8 mouse cellular contexts compared by ENCODE assay signal in genomic region chr11:98970191-98970925, GRCm38 (mm10). TPM values are rescaled to one million over a fixed set of nuclear protein-coding genes. Genes with fewer than 3 reads are reported as not detected.
DNase-seq lines count a peak whose midpoint lies in the region; ATAC-seq and TF ChIP-seq lines count a peak whose summit lies in the region.

No protein-coding gene starts in this region.

- H3K9me3 ChIP-seq in liver, embryonic 11.5 days (ENCODE audit: control insufficient read depth, low read length) = no peaks in the 10 kb centered on the region

- H3K9ac ChIP-seq in liver, embryonic 11.5 days (ENCODE audit: low read depth, low read length) = no peak overlapping the region

- ATAC-seq in liver, embryonic 11.5 days (replicated peaks; ENCODE audit: low FRiP score) = no peak

- H3K27me3 ChIP-seq in liver, embryonic 11.5 days (replicated peaks; ENCODE audit: control insufficient read depth, insufficient read depth, low read length) = peaks cover 14% of the 10 kb centered on the region

- DNase-seq in gastrocnemius, adult 2 months = peak; percentile 25
- DNase-seq in gastrocnemius, postnatal 36 days = no peak
- DNase-seq in thymus, postnatal 4 days = peak; percentile 34
- no peak for DNase-seq in thymus, postnatal 0 days (ENCODE audit: low spot score)
- DNase-seq in kidney, postnatal 25 days = peak; percentile 78 to 94
- DNase-seq in testis, postnatal 14 days (ENCODE audit: low spot score) = peak; percentile 79
- DNase-seq in liver, embryonic 11.5 days (ENCODE audit: low spot score) = no peak
- DNase-seq in lung, postnatal 25 days (ENCODE audit: low spot score) = no peak

- 0 out of 2 replicates have a peak overlapping the region, but pooled peaks have one; percentile 16 for H3K27ac ChIP-seq in gastrocnemius, adult 2 months
- H3K27ac ChIP-seq in liver, embryonic 11.5 days (ENCODE audit: low read depth, low read length) = no peak overlapping the region

- no peak for TF ChIP-seq CTCF in gastrocnemius, adult 2 months (IDR thresholded peaks at IDR 0.05)

- intact Hi-C loops in gastrocnemius, adult 2 months (cut with DNase I) = no loop called here
- intact Hi-C loops in gastrocnemius, postnatal 36 days (cut with DNase I) = loop anchor here (5.0 kb wide), 1 partner anchor 113 kb away; no protein-coding TSS in a partner anchor

- 80% methylated on average over 29 of the region's 29 CpGs for WGBS in liver, embryonic 11.5 days

- no peak overlapping the region for H3K4me3 ChIP-seq in gastrocnemius, adult 2 months
- H3K4me3 ChIP-seq in liver, embryonic 11.5 days (ENCODE audit: low read depth, low read length) = no peak overlapping the region

- peaks cover 19% of the 10 kb centered on the region for H3K36me3 ChIP-seq in liver, embryonic 11.5 days (ENCODE audit: control insufficient read depth, insufficient read depth, low read length)

- H3K4me1 ChIP-seq in liver, embryonic 11.5 days (replicated peaks; ENCODE audit: control insufficient read depth, insufficient read depth, low read length) = peaks cover 45% of the 10 kb centered on the region

- H3K4me2 ChIP-seq in liver, embryonic 11.5 days = no peak overlapping the region

RNA-seq across cellular contexts. Expression of gene Gjd3, which starts 12.5 kb away (rescaled TPM):
- total RNA-seq in gastrocnemius, adult 2 months (2021) = not detected
- not detected for total RNA-seq in gastrocnemius, postnatal 36 days (2021)
- 0.27 and 0.51 TPM in 2 replicates for polyA plus RNA-seq in thymus, postnatal 0 days (2015; fragmentation: Nextera tagmentation; extraction: Ambion mirVana)
- 0.21 and 0.22 TPM in 2 replicates for polyA plus RNA-seq in liver, embryonic 11.5 days (2014; fragmentation: Nextera tagmentation; extraction: Ambion mirVana)

RNA-seq across cellular contexts. Expression of gene Rara, which starts 42.7 kb away (rescaled TPM):
- 10 to 100 TPM; 10.2 to 12.4 TPM for total RNA-seq in gastrocnemius, adult 2 months (2021)
- total RNA-seq in gastrocnemius, postnatal 36 days (2021) = 10 to 100 TPM in 1 of 2 experiments, 1 to 10 TPM in 1; 8.7 to 13.2 TPM
- 40.4 and 41.0 TPM in 2 replicates for polyA plus RNA-seq in thymus, postnatal 0 days (2015; fragmentation: Nextera tagmentation; extraction: Ambion mirVana)
- 18.6 and 20.1 TPM in 2 replicates for polyA plus RNA-seq in liver, embryonic 11.5 days (2014; fragmentation: Nextera tagmentation; extraction: Ambion mirVana)

RNA-seq across cellular contexts. Expression of gene Top2a, which starts 53.6 kb away (rescaled TPM):
- under 1 TPM; 0.11 to 0.18 TPM for total RNA-seq in gastrocnemius, adult 2 months (2021)
- 1 to 10 TPM; 2.9 to 4.5 TPM for total RNA-seq in gastrocnemius, postnatal 36 days (2021)
- polyA plus RNA-seq in thymus, postnatal 0 days (2015; fragmentation: Nextera tagmentation; extraction: Ambion mirVana) = 298 and 329 TPM in 2 replicates
- polyA plus RNA-seq in liver, embryonic 11.5 days (2014; fragmentation: Nextera tagmentation; extraction: Ambion mirVana) = 315 and 330 TPM in 2 replicates

Comparison
In these comparisons a context has a peak if more than half of its experiments do, and no peak if none do; other contexts are left out.
1. DNase-seq: peak in gastrocnemius, adult 2 months (single experiment), thymus, postnatal 4 days (single experiment), kidney, postnatal 25 days (2 of 2) and testis, postnatal 14 days (single experiment); none in gastrocnemius, postnatal 36 days (0 of 2), thymus, postnatal 0 days (single experiment), liver, embryonic 11.5 days (single experiment) and lung, postnatal 25 days (single experiment).